Mouse (Mus musculus): Measurements from ENCODE around the gene Dgcr6.

- TF ChIP-seq POLR2A (IDR thresholded peaks at IDR 0.05; ENCODE audit: extremely low read depth, insufficient read depth, low read length) (no peak), CTCF (IDR thresholded peaks at IDR 0.05; ENCODE audit: low read depth, low read length) (no peak)
These were observed 50.2 kb downstream of the Dgcr6 start for GRCm38 (mm10) chr16:18102816-18103215.
